8 mouse cellular contexts compared by ENCODE assay signal in genomic region chr2:39005574-39006079, GRCm38 (mm10). TPM values are rescaled to one million over a fixed set of nuclear protein-coding genes. Genes with fewer than 3 reads are reported as not detected.
DNase-seq lines count a peak whose midpoint lies in the region; ATAC-seq and TF ChIP-seq lines count a peak whose summit lies in the region.

TSS of gene Rpl35 (minus strand) at chr2:39005624.

- peaks cover 18% of the 10 kb centered on the region for H3K36me3 ChIP-seq in hindbrain, embryonic 16.5 days (ENCODE audit: control insufficient read depth, insufficient read depth, low read length)
- H3K36me3 ChIP-seq in limb, embryonic 10.5 days, result peaks cover 39% of the 10 kb centered on the region
- peaks cover 31% of the 10 kb centered on the region for H3K36me3 ChIP-seq in midbrain, embryonic 12.5 days

- no peaks in the 10 kb centered on the region for H3K9me3 ChIP-seq in hindbrain, embryonic 16.5 days (ENCODE audit: control insufficient read depth, low read length)
- no peaks in the 10 kb centered on the region for H3K9me3 ChIP-seq in limb, embryonic 10.5 days (replicated peaks)
- H3K9me3 ChIP-seq in midbrain, embryonic 12.5 days, result no peaks in the 10 kb centered on the region

- no peaks in the 10 kb centered on the region for H3K27me3 ChIP-seq in hindbrain, embryonic 16.5 days (replicated peaks; ENCODE audit: control insufficient read depth, insufficient read depth, low read length)
- no peaks in the 10 kb centered on the region for H3K27me3 ChIP-seq in limb, embryonic 10.5 days (ENCODE audit: low read depth, poor library complexity, severe bottlenecking)
- H3K27me3 ChIP-seq in midbrain, embryonic 12.5 days, result no peaks in the 10 kb centered on the region

- H3K4me3 ChIP-seq in bone marrow, adult 2 months (replicated peaks; ENCODE audit: control insufficient read depth, low read depth, low read length), result peak within 1 kb of the TSS; percentile 89
- H3K4me3 ChIP-seq in gastrocnemius, adult 2 months, result peak within 1 kb of the TSS; percentile 94
- peak within 1 kb of the TSS; percentile 74 for H3K4me3 ChIP-seq in hindbrain, embryonic 16.5 days (ENCODE audit: low read length)
- H3K4me3 ChIP-seq in limb, embryonic 10.5 days, result peak within 1 kb of the TSS; percentile 76
- H3K4me3 ChIP-seq in midbrain, embryonic 12.5 days, result peak within 1 kb of the TSS; percentile 84

- peak within 1 kb of the TSS; percentile 25 for H3K27ac ChIP-seq in bone marrow, adult 2 months (ENCODE audit: control insufficient read depth, insufficient read depth, low read depth, low read length, poor library complexity)
- H3K27ac ChIP-seq in gastrocnemius, adult 2 months, result peak within 1 kb of the TSS; percentile 88
- peak within 1 kb of the TSS; percentile 90 for H3K27ac ChIP-seq in hindbrain, embryonic 16.5 days (ENCODE audit: low read depth, low read length)
- peak within 1 kb of the TSS; percentile 93 for H3K27ac ChIP-seq in limb, embryonic 10.5 days
- peak within 1 kb of the TSS; percentile 88 for H3K27ac ChIP-seq in midbrain, embryonic 12.5 days (replicated peaks)

- WGBS in bone marrow, adult 2 months, result 9% methylated on average over 15 of the region's 15 CpGs
- 14% methylated on average over 15 of the region's 15 CpGs for WGBS in hindbrain, embryonic 16.5 days
- 12% methylated on average over 15 of the region's 15 CpGs for WGBS in limb, embryonic 10.5 days
- 13% methylated on average over 15 of the region's 15 CpGs for WGBS in midbrain, embryonic 12.5 days

- TF ChIP-seq CTCF in bone marrow, adult 2 months (IDR thresholded peaks at IDR 0.05; ENCODE audit: control insufficient read depth, insufficient read depth, low read length), result no peak
- TF ChIP-seq CTCF in gastrocnemius, adult 2 months (IDR thresholded peaks at IDR 0.05), result peak; percentile 10; the same call in 1 of the 2 replicates

- intact Hi-C loops in gastrocnemius, adult 2 months (cut with DNase I), result loop anchor here (10.0 kb wide), 1 partner anchor 361 kb away; the partner anchor contains the start of gene Psmb7

- peak within 1 kb of the TSS; percentile 83 for H3K4me2 ChIP-seq in hindbrain, embryonic 16.5 days (ENCODE audit: low read length)
- peak within 1 kb of the TSS; percentile 97 for H3K4me2 ChIP-seq in midbrain, embryonic 12.5 days (replicated peaks)

- no peak for TF ChIP-seq POLR2A in bone marrow, adult 2 months (IDR thresholded peaks at IDR 0.05; ENCODE audit: borderline replicate concordance, control insufficient read depth, low read depth, low read length)

- peaks cover 5% of the 10 kb centered on the region for H3K4me1 ChIP-seq in bone marrow, adult 2 months (ENCODE audit: control insufficient read depth, insufficient read depth, low read length)
- H3K4me1 ChIP-seq in hindbrain, embryonic 16.5 days (ENCODE audit: control insufficient read depth, insufficient read depth, low read depth, low read length), result peaks cover 45% of the 10 kb centered on the region
- H3K4me1 ChIP-seq in limb, embryonic 10.5 days, result peaks cover 45% of the 10 kb centered on the region
- H3K4me1 ChIP-seq in midbrain, embryonic 12.5 days, result peaks cover 48% of the 10 kb centered on the region

- DNase-seq in cerebellum, adult 11-12 months, result peak; percentile 23
- DNase-seq in cerebellum, postnatal 25 days, result no peak
- no peak for DNase-seq in gastrocnemius, adult 2 months
- no peak for DNase-seq in limb, embryonic 10.5 days (ENCODE audit: low spot score)
- peak; percentile 57 to 60 for DNase-seq in thymus, postnatal 10 days (ENCODE audit: low spot score in 2 of 2)

- peak within 1 kb of the TSS; percentile 82 for H3K9ac ChIP-seq in hindbrain, embryonic 16.5 days (ENCODE audit: low read depth, low read length)
- peak within 1 kb of the TSS; percentile 95 for H3K9ac ChIP-seq in midbrain, embryonic 12.5 days (replicated peaks)

- ATAC-seq in hindbrain, embryonic 16.5 days, result no peak
- no peak for ATAC-seq in midbrain, embryonic 12.5 days (ENCODE audit: low FRiP score, low read depth)

RNA-seq across cellular contexts. Expression of gene Rpl35, which starts in this region (rescaled TPM):
- 129 and 218 TPM in 2 replicates for polyA plus RNA-seq in bone marrow, adult 2 months (2011; ENCODE audit: insufficient read depth, insufficient read length, low replicate concordance, missing spikeins)
- 100 to 1,000 TPM; 264 to 300 TPM for total RNA-seq in gastrocnemius, adult 2 months (2021)
- 497 and 554 TPM in 2 replicates for polyA plus RNA-seq in hindbrain, embryonic 16.5 days (2015; fragmentation: Nextera tagmentation; extraction: Ambion mirVana)
- 939 and 1,103 TPM in 2 replicates for polyA plus RNA-seq in limb, embryonic 10.5 days (2016; fragmentation: Nextera tagmentation; extraction: Ambion mirVana)
- 938 and 967 TPM in 2 replicates for polyA plus RNA-seq in midbrain, embryonic 12.5 days (2016; fragmentation: Nextera tagmentation; extraction: Ambion mirVana)

Comparison
In these comparisons a context has a peak if more than half of its experiments do, and no peak if none do; other contexts are left out.
1. DNase-seq: peak in cerebellum, adult 11-12 months (single experiment) and thymus, postnatal 10 days (2 of 2); none in cerebellum, postnatal 25 days (0 of 2), gastrocnemius, adult 2 months (single experiment) and limb, embryonic 10.5 days (single experiment).
2. H3K27ac ChIP-seq: peak in every context shown above with its lines; median percentile 93 in limb, embryonic 10.5 days; 90 in hindbrain, embryonic 16.5 days; 88 in gastrocnemius, adult 2 months; 88 in midbrain, embryonic 12.5 days; 25 in bone marrow, adult 2 months.
3. Peak in every context shown above with its lines, with median percentiles within 50 percentile points of each other: H3K4me3 ChIP-seq.